In genomic region chr10:42521315-42521981, GRCm38 (mm10) we compare ENCODE assay signal across 14 mouse cellular contexts. TPM values are rescaled to one million over a fixed set of nuclear protein-coding genes. Genes with fewer than 3 reads are reported as not detected.
A peak's percentile ranks its signal among the peaks of the same experiment; 100 is the strongest.
DNase-seq lines count a peak whose midpoint lies in the region; ATAC-seq lines count a peak whose summit lies in the region.
"Had no signal": no experiment of that assay in that cellular context is flagged by ENCODE, and none has a peak within 500 bp of the region (broad histone marks: within the 10 kb centered on the region; RNA-seq: fewer than 3 reads in every experiment).

No protein-coding gene starts in this region.

- no peak overlapping the region for H3K4me3 ChIP-seq in heart, embryonic 14.5 days (ENCODE audit: control insufficient read depth in 1 of 2, insufficient read depth in 1 of 2, low read depth in 1 of 2, low read length in 2 of 2)
- no peak overlapping the region for H3K4me3 ChIP-seq in neural tube, embryonic 13.5 days
- no peak overlapping the region for H3K4me3 ChIP-seq in liver, embryonic 11.5 days (ENCODE audit: low read depth, low read length)
- H3K4me3 ChIP-seq: stomach, embryonic 15.5 days had no signal

- peaks cover 23% of the 10 kb centered on the region for H3K36me3 ChIP-seq in heart, embryonic 14.5 days (ENCODE audit: control insufficient read depth, insufficient read depth, low read length)
- H3K36me3 ChIP-seq in neural tube, embryonic 13.5 days = peaks cover 13% of the 10 kb centered on the region
- H3K36me3 ChIP-seq in liver, embryonic 11.5 days (ENCODE audit: control insufficient read depth, insufficient read depth, low read length) = peaks cover 1% of the 10 kb centered on the region; the same call in 1 of the 2 replicates

- peaks cover 2 to 23% of the 10 kb centered on the region in 2 experiments for H3K4me1 ChIP-seq in heart, embryonic 14.5 days (ENCODE audit: control insufficient read depth in 2 of 2, insufficient read depth in 2 of 2, low read length in 2 of 2)
- 0 out of 2 replicates have a peak, but pooled peaks cover 11% of the 10 kb centered on the region for H3K4me1 ChIP-seq in neural tube, embryonic 13.5 days (replicated peaks)
- peaks cover 53% of the 10 kb centered on the region for H3K4me1 ChIP-seq in liver, embryonic 11.5 days (replicated peaks; ENCODE audit: control insufficient read depth, insufficient read depth, low read length)
- H3K4me1 ChIP-seq: stomach, embryonic 15.5 days had no signal

- no peak; the same call in 1 of the 2 replicates for ATAC-seq in heart, embryonic 14.5 days (ENCODE audit: insufficient number of reproducible peaks, insufficient read depth, low FRiP score, low read depth)
- no peak for ATAC-seq in neural tube, embryonic 13.5 days (ENCODE audit: low read depth)
- ATAC-seq in liver, embryonic 11.5 days (replicated peaks; ENCODE audit: low FRiP score) = peak; percentile 71
- no peak; the same call in 1 of the 2 replicates for ATAC-seq in erythroid progenitor cell, adult 5-6 weeks (replicated peaks; ENCODE audit: low FRiP score, poor library complexity, severe bottlenecking)
- ATAC-seq: forebrain, embryonic 16.5 days had no signal

- no peaks in the 10 kb centered on the region for H3K27me3 ChIP-seq in heart, embryonic 14.5 days (ENCODE audit: control insufficient read depth, insufficient read depth, low read length)
- H3K27me3 ChIP-seq in neural tube, embryonic 13.5 days = no peaks in the 10 kb centered on the region
- H3K27me3 ChIP-seq in liver, embryonic 11.5 days (replicated peaks; ENCODE audit: control insufficient read depth, insufficient read depth, low read length) = no peaks in the 10 kb centered on the region
- H3K27me3 ChIP-seq: stomach, embryonic 15.5 days had no signal

- H3K9ac ChIP-seq in heart, embryonic 14.5 days (ENCODE audit: low read length) = no peak overlapping the region
- H3K9ac ChIP-seq in neural tube, embryonic 13.5 days = no peak overlapping the region
- H3K9ac ChIP-seq in liver, embryonic 11.5 days (ENCODE audit: low read depth, low read length) = no peak overlapping the region
- H3K9ac ChIP-seq: stomach, embryonic 15.5 days had no signal

- DNase-seq in heart, postnatal 10 days = no peak
- DNase-seq in neural tube, embryonic 10.5 days (ENCODE audit: extremely low spot score, low spot score) = no peak
- DNase-seq in liver, embryonic 11.5 days (ENCODE audit: low spot score) = no peak
- no peak for DNase-seq in gastrocnemius, postnatal 36 days
- DNase-seq: adrenal gland, postnatal 25 days; cerebellum, adult 2 months; kidney, postnatal 10 days; right cerebral cortex, postnatal 25 days had no signal

- WGBS in heart, embryonic 14.5 days = 27% methylated on average over 5 of the region's 5 CpGs
- WGBS in neural tube, embryonic 13.5 days = 54% methylated on average over 5 of the region's 5 CpGs
- 31% methylated on average over 5 of the region's 5 CpGs for WGBS in liver, embryonic 11.5 days

- H3K9me3 ChIP-seq in heart, embryonic 14.5 days (ENCODE audit: control insufficient read depth, low read length) = no peaks in the 10 kb centered on the region
- H3K9me3 ChIP-seq in neural tube, embryonic 13.5 days = no peaks in the 10 kb centered on the region
- H3K9me3 ChIP-seq in liver, embryonic 11.5 days (ENCODE audit: control insufficient read depth, low read length) = no peaks in the 10 kb centered on the region
- H3K9me3 ChIP-seq: stomach, embryonic 15.5 days had no signal

- intact Hi-C loops in heart, postnatal 10 days (cut with DNase I) = no loop called here
- intact Hi-C loops in gastrocnemius, postnatal 36 days (cut with DNase I) = no loop called here

- no peak overlapping the region for H3K4me2 ChIP-seq in heart, embryonic 14.5 days (ENCODE audit: low read length)
- H3K4me2 ChIP-seq in neural tube, embryonic 13.5 days = no peak overlapping the region
- peak overlapping the region; percentile 1; the same call in 1 of the 2 replicates for H3K4me2 ChIP-seq in liver, embryonic 11.5 days
- H3K4me2 ChIP-seq: midbrain, embryonic 11.5 days; stomach, embryonic 15.5 days had no signal

- peak overlapping the region; percentile 62 to 67 for H3K27ac ChIP-seq in heart, embryonic 14.5 days (replicated peaks in 1 of 2; ENCODE audit: control insufficient read depth in 1 of 2, insufficient read depth in 1 of 2, low read depth in 2 of 2, low read length in 2 of 2)
- 0 out of 2 replicates have a peak overlapping the region, but pooled peaks have one; percentile 1 for H3K27ac ChIP-seq in neural tube, embryonic 13.5 days (replicated peaks)
- peak overlapping the region; percentile 60 for H3K27ac ChIP-seq in liver, embryonic 11.5 days (ENCODE audit: low read depth, low read length)
- H3K27ac ChIP-seq: stomach, embryonic 15.5 days had no signal

RNA-seq across cellular contexts. Expression of gene Snx3, which starts 19.6 kb away (rescaled TPM):
- polyA plus RNA-seq in heart, embryonic 14.5 days (2014; fragmentation: Nextera tagmentation; extraction: Ambion mirVana) = 340 and 342 TPM in 2 replicates
- total RNA-seq in heart, postnatal 10 days (2021) = 100 to 1,000 TPM; 205 to 214 TPM
- polyA plus RNA-seq in neural tube, embryonic 13.5 days (2015; fragmentation: Nextera tagmentation; extraction: Ambion mirVana) = 275 and 315 TPM in 2 replicates
- 355 and 358 TPM in 2 replicates for polyA plus RNA-seq in liver, embryonic 11.5 days (2014; fragmentation: Nextera tagmentation; extraction: Ambion mirVana)
- 260 and 279 TPM in 2 replicates for total RNA-seq in erythroid progenitor cell, adult 5-6 weeks (2015; ENCODE audit: low replicate concordance)
- 105 and 119 TPM in 2 replicates for total RNA-seq in erythroid progenitor cell, adult 5-6 weeks (2017; ENCODE audit: low replicate concordance)
- 100 to 1,000 TPM; 140 to 160 TPM for total RNA-seq in gastrocnemius, postnatal 36 days (2021)

RNA-seq across cellular contexts. Expression of gene Afg1l, which starts 43.1 kb away (rescaled TPM):
- 15.4 and 15.9 TPM in 2 replicates for polyA plus RNA-seq in heart, embryonic 14.5 days (2014; fragmentation: Nextera tagmentation; extraction: Ambion mirVana)
- total RNA-seq in heart, postnatal 10 days (2021) = 10 to 100 TPM; 25.4 to 26.6 TPM
- 6.5 and 6.6 TPM in 2 replicates for polyA plus RNA-seq in neural tube, embryonic 13.5 days (2015; fragmentation: Nextera tagmentation; extraction: Ambion mirVana)
- 5.0 TPM in 2 replicates for polyA plus RNA-seq in liver, embryonic 11.5 days (2014; fragmentation: Nextera tagmentation; extraction: Ambion mirVana)
- 0.84 TPM in 1 of 2 replicates, not detected in the other for total RNA-seq in erythroid progenitor cell, adult 5-6 weeks (2015; ENCODE audit: low replicate concordance)
- 0.77 and 1.7 TPM in 2 replicates for total RNA-seq in erythroid progenitor cell, adult 5-6 weeks (2017; ENCODE audit: low replicate concordance)
- total RNA-seq in gastrocnemius, postnatal 36 days (2021) = 10 to 100 TPM in 1 of 2 experiments, 1 to 10 TPM in 1; 8.5 to 10.5 TPM

Comparison
In these comparisons a context has a peak if more than half of its experiments do, and no peak if none do; other contexts are left out.
1. H3K27ac ChIP-seq: peak in every context shown above with its lines; median percentile 64 in heart, embryonic 14.5 days; 60 in liver, embryonic 11.5 days; 1 in neural tube, embryonic 13.5 days.